Mouse (Mus musculus) gastrocnemius, postnatal 10 days (tissue): ENCODE measurements at regions not wholly inside any gene's neighbourhood (a gene's known extent, or its start where the extent isn't known, plus 50 kb on each side); places are given as distances from the start of the nearest gene placed in this dataset.

Experiments
- DNase-seq: peaks from one replicate; pipeline ENCODE4 v3.0.0; 2021; ENCODE audit warnings: mixed read lengths

GRCm38 (mm10) chr6:147755750-147756523, 280.3 kb downstream of the Ccdc91 start:
- no peak for DNase-seq

DNA sequence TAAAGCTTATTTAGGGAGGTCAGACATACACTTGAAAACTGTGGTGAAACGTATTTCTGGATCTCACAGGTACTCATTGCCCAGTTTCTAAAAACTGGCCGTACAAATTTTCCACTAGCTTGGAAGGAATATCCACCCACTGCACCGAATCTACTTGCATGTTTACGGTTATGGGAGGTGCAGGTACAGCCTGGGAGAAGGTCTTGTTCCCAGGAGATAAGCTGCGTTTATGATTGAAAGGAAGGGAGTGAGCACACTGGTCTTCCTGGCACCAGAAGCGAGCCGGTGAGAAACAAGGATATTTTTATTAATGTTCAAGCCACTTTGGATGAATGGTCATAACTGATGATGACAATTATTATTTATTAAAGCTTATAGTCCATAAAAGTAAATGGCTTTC, 283.9 kb downstream of the Ccdc91 start:
- no peak for DNase-seq

- DNase-seq = no peak
Measured at GRCm38 (mm10) chr6:147760113-147760512, 284.5 kb downstream of the Ccdc91 start.

DNA sequence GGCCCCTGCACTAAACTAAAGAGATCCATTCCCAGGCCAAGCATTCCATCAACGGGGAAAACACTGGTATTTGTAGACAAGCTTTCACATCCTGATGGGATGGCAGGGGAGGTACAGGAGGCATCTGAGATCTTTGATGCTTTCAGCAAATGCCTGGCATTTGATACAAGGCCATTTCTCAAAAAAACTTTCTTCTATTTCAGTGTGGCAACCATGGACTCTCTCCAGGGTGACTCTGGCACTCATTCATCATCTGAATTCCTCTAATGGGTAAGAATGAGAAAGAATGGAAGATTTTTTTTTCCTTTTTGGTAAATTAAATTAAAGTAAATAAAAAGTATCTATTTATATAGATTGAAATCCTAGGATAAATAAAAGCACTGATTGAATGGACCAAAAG, 281.8 kb upstream of the Far2 start:
- no peak for DNase-seq

DNA sequence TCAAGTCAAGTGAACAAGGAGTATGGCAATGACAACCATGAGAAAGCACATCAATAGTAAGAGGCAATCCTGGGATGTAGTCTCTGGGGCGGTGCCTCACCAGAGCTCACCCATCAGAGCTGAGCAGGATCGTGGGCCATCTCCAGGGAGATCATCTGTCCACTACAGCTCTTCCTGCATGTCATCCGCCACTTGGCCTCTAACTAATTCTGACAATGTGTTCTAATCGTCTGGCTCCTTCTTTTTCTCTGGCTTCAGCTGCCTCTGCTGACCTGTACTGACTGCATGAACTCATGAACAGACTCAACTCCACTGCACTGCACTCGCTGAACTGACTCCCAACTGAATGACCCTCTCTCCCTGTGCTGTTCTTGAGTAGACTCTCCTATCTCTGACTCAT, 277.9 kb upstream of the Far2 start:
- no peak for DNase-seq

GRCm38 (mm10) chr6:147770034-147770433, 277.0 kb upstream of the Far2 start:
- no peak for DNase-seq

DNA sequence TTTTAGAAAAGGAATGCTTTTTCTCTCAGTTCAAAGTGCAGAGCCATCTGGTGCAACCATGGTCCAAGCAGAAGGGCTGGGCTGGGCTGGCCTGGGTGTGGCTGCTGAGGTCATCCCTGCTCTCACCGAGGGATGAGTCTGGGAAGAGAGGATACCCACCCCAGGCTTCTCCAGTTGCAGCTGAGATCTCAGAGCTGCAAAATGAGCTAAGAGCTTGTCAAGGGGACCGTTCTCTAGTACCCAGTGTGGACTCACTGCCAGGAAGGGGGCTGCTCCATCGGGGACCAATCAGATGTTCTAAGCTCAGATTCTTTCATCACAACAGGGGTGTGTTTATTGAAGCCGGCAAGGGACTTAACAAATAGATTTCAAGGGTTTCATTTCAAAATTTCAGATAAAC, 275.6 kb upstream of the Far2 start:
- peak; percentile 41 for DNase-seq

- DNase-seq = no peak
Measured at GRCm38 (mm10) chr6:147773904-147774303, 273.2 kb upstream of the Far2 start.

GRCm38 (mm10) chr6:147774626-147775025, 272.4 kb upstream of the Far2 start:
- no peak for DNase-seq

DNA sequence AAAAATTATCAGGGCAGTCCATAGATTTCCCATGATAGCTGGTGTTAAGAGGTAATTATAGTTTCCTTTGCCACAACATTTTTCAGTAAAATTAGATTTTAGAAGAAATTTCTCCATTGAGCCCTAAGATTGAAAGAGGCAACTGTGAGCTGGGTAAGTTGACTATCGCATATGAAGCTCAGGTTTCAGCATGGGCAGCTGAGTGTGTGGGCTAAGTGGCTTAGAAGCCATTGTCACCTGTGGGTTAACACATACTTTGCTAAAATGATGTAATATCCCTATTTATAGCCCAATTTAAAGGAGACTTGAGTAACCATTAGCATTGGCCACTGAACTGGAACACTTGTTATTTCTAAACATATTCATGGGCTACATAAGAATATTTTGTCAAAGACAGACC, 267.6 kb upstream of the Far2 start:
- no peak for DNase-seq

DNA sequence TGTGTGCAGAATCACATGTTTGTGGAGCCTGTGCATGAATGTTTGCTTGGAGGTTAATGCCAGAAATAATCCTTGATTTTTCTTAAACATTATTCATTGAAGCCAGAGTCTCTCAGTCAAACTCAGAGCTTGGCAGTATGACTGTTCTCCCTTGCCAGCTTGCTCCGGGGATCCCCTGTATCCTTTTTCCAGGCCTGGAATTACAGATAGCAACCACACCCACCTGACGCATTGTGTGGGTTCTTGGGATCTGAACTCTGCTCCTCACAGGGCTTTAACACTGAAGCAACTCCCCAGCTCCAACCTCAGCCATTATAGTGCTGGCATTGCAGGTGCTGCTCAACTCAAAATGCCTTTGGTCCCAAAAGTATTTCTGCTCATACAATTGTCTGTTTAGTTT, 262.8 kb upstream of the Far2 start:
- no peak for DNase-seq

DNA sequence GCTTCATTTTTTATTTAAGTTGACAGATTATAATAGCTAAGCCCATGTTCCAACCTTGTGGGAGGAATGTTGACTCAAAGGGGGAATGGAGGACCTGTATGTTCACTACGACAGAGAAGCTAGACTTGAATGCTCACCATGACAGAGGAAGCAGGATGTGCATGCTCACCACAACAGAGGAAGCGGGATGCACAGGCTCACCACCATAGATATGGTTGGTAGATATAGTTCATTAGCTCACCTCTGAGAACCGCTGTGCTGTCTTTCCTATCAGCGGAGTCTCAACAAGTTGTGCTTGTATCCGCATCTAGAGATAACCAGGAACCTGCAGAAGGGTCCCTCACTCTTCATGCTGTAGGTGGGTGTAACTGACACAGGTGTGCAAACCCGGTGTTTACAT, 262.2 kb upstream of the Far2 start:
- DNase-seq = no peak

GRCm38 (mm10) chr6:147788095-147788494, 259.0 kb upstream of the Far2 start:
- no peak for DNase-seq

GRCm38 (mm10) chr6:147789112-147789511, 257.9 kb upstream of the Far2 start:
- DNase-seq = no peak

- DNase-seq = no peak
Measured at GRCm38 (mm10) chr6:147793811-147794210, 253.2 kb upstream of the Far2 start.

GRCm38 (mm10) chr6:147794351-147794750, 252.7 kb upstream of the Far2 start:
- no peak for DNase-seq

GRCm38 (mm10) chr6:147799009-147799727, 247.9 kb upstream of the Far2 start:
- no peak for DNase-seq

DNA sequence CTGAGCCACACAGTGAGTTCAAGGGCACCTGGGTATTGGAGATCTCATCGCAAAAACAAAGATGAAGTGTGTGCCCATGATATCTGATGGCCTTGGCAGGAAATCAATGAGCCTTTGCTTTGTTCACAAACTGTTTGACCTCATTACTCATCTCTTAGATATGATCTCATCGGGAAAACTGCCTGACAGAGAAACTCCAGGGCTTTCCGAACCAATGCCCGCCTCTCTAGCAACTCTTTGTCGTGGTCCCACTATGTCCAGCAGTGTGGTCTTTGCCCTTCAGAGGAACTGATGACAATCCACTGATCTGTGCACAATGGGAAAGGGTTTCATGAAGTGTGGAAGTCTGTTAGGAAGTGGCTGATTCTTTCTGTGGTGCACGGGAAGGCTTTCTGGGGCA, 247.2 kb upstream of the Far2 start:
- DNase-seq = no peak

DNA sequence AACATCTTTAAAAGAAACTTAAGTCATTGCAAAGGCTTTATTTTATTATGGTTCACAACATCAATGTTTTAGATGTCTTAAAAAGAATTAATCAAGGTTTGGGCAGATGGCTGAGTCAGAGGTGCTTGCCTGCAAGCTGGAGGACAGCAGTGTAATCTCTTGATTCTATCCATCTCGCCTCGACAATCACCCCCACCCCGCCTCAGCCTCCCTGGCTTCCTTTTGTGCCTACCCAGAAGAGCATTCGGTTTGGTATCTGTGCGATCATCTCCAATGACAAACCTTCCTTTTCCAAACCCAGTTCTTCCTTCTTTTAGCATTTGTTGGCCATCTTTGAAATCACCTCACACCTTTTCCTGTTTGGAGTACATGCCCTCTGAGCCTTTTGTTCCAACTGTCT, 246.2 kb upstream of the Far2 start:
- DNase-seq = no peak

GRCm38 (mm10) chr6:147803893-147804292, 243.2 kb upstream of the Far2 start:
- DNase-seq = no peak

DNA sequence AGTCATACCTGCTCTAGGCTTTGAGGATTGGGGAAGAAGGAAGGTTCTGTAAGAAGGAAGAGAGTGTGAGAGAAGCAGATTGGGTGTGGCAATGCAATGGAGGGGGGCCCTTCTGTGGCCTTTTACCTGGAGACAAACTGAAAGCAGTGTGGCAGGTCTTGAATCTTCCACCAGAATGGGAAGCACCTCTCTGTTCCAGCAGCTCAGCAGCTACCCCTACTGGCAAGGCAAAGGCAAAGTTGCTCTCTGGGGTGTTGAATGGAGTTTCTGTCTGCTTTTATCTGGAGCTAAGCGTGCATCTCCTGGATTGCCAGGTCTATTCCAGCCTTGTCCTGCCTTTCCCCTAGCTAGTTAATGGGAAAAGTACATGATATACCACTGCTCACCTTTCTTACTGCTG, 236.3 kb upstream of the Far2 start:
- peak; percentile 65 for DNase-seq

DNA sequence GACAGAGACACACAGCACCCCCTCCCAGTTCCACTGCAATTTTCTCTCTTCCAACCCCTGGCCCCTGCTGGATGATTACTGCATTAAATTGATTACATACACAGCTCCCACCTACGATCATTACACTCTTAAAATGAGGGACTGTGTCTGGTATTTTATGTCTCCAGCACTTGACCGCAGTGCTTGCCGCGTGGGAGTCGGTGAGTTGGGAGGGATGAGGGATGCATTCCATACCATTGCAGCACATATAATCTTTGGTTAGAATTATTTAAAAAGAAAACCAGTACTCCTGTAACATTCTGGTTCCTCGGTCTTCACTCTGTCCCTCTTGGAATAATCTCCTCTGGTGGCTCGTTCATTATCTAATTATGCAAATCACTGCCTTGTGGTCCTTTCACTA, 230.2 kb upstream of the Far2 start:
- DNase-seq = no peak

- DNase-seq = no peak
Measured at GRCm38 (mm10) chr6:147817262-147817661, 229.8 kb upstream of the Far2 start.

DNA sequence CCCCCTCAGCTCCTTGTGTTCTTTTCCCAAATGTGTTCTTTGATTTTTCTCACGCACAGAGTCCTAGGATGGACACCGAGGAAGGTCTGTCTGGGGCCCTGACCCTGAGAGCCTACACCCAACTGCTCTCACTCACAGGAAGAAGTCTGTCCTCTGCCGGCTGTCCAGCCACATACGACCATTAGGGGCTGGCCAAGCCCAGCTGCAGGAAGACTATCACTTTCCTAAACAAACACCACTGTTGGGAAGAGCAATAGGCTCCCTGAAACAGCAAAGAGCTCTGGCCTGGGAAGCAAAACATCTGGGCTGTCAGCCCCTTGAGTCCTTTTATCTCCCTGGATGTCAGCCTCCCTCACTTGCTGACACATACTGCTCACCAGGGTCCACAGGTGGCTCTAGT, 224.8 kb upstream of the Far2 start:
- DNase-seq = peak; percentile 14
